Mouse (Mus musculus): ENCODE measurements at regions not wholly inside any gene's neighbourhood (a gene's known extent, or its start where the extent isn't known, plus 50 kb on each side); places are given as distances from the start of the nearest gene placed in this dataset.

GRCm38 (mm10) chr2:147895691-147896090, 151.1 kb downstream of the Foxa2 start:
- Histone ChIP-seq H3K27ac (ENCODE audit: insufficient read depth, low read depth, low read length) (no peak overlapping the region), H3K4me1 (ENCODE audit: control insufficient read depth, insufficient read depth, low read length) (no peaks in the 10 kb centered on the region), H3K27me3 (replicated peaks; ENCODE audit: control insufficient read depth, insufficient read depth, low read length) (no peaks in the 10 kb centered on the region), H3K4me3 (ENCODE audit: insufficient read depth, low read depth, low read length) (no peak overlapping the region), H3K36me3 (ENCODE audit: control insufficient read depth, insufficient read depth, low read length) (no peaks in the 10 kb centered on the region)
- peak; percentile 41 for DNase-seq
- no peak for TF ChIP-seq POLR2A (IDR thresholded peaks at IDR 0.05; ENCODE audit: low read depth, low read length)
- TF ChIP-seq CTCF (conservative IDR thresholded peaks at IDR 0.05; ENCODE audit: insufficient read depth, insufficient read length, low read depth, low read length) = peak; percentile 89
- 0% methylated on average over 1 of the region's 1 CpGs for WGBS

- no peak overlapping the region for H3K27ac ChIP-seq (ENCODE audit: insufficient read depth, low read depth, low read length)
- TF ChIP-seq CTCF (conservative IDR thresholded peaks at IDR 0.05; ENCODE audit: insufficient read depth, insufficient read length, low read depth, low read length) (no peak), POLR2A (IDR thresholded peaks at IDR 0.05; ENCODE audit: low read depth, low read length) (no peak)
These were observed 152.6 kb downstream of the Foxa2 start for GRCm38 (mm10) chr2:147894213-147894612.

GRCm38 (mm10) chr2:147886191-147886590, 160.6 kb downstream of the Foxa2 start:
- Histone ChIP-seq H3K27me3 (replicated peaks; ENCODE audit: control insufficient read depth, insufficient read depth, low read length) (no peaks in the 10 kb centered on the region; the same call in 1 of the 2 replicates), H3K27ac (ENCODE audit: insufficient read depth, low read depth, low read length) (no peak overlapping the region), H3K36me3 (ENCODE audit: control insufficient read depth, insufficient read depth, low read length) (no peaks in the 10 kb centered on the region), H3K4me3 (ENCODE audit: insufficient read depth, low read depth, low read length) (no peak overlapping the region), H3K4me1 (ENCODE audit: control insufficient read depth, insufficient read depth, low read length) (no peaks in the 10 kb centered on the region)
- WGBS = 40% methylated on average over 6 of the region's 6 CpGs
- TF ChIP-seq POLR2A (IDR thresholded peaks at IDR 0.05; ENCODE audit: low read depth, low read length) (no peak), CTCF (conservative IDR thresholded peaks at IDR 0.05; ENCODE audit: insufficient read depth, insufficient read length, low read depth, low read length) (no peak)
- no peak for DNase-seq

More at GRCm38 (mm10) chr2:147894213-147894612, 152.6 kb downstream of the Foxa2 start:
- H3K36me3 ChIP-seq (ENCODE audit: control insufficient read depth, insufficient read depth, low read length) = no peaks in the 10 kb centered on the region
- DNase-seq = no peak
- no peaks in the 10 kb centered on the region for H3K27me3 ChIP-seq (replicated peaks; ENCODE audit: control insufficient read depth, insufficient read depth, low read length)
- 39% methylated on average over 1 of the region's 1 CpGs for WGBS
- no peaks in the 10 kb centered on the region for H3K4me1 ChIP-seq (ENCODE audit: control insufficient read depth, insufficient read depth, low read length)
- no peak overlapping the region for H3K4me3 ChIP-seq (ENCODE audit: insufficient read depth, low read depth, low read length)

- Histone ChIP-seq H3K36me3 (ENCODE audit: control insufficient read depth, insufficient read depth, low read length) (no peaks in the 10 kb centered on the region), H3K27ac (ENCODE audit: insufficient read depth, low read depth, low read length) (no peak overlapping the region), H3K4me3 (ENCODE audit: insufficient read depth, low read depth, low read length) (no peak overlapping the region), H3K27me3 (replicated peaks; ENCODE audit: control insufficient read depth, insufficient read depth, low read length) (peaks cover 4% of the 10 kb centered on the region; the same call in 1 of the 2 replicates), H3K4me1 (ENCODE audit: control insufficient read depth, insufficient read depth, low read length) (no peaks in the 10 kb centered on the region)
- 25% methylated on average over 13 of the region's 13 CpGs for WGBS
- TF ChIP-seq POLR2A (IDR thresholded peaks at IDR 0.05; ENCODE audit: low read depth, low read length) = no peak
- TF ChIP-seq CTCF (conservative IDR thresholded peaks at IDR 0.05; ENCODE audit: insufficient read depth, insufficient read length, low read depth, low read length) = no peak
- no peak for DNase-seq
These were observed 168.9 kb downstream of the Foxa2 start for GRCm38 (mm10) chr2:147877907-147878306.

- no peak for TF ChIP-seq CTCF (conservative IDR thresholded peaks at IDR 0.05; ENCODE audit: insufficient read depth, insufficient read length, low read depth, low read length)
- no peak for TF ChIP-seq POLR2A (IDR thresholded peaks at IDR 0.05; ENCODE audit: low read depth, low read length)
- H3K4me3 ChIP-seq (ENCODE audit: insufficient read depth, low read depth, low read length) = no peak overlapping the region
- H3K27ac ChIP-seq (ENCODE audit: insufficient read depth, low read depth, low read length) = no peak overlapping the region
- H3K4me1 ChIP-seq (ENCODE audit: control insufficient read depth, insufficient read depth, low read length) = no peaks in the 10 kb centered on the region
- 20% methylated on average over 4 of the region's 4 CpGs for WGBS
- H3K27me3 ChIP-seq (replicated peaks; ENCODE audit: control insufficient read depth, insufficient read depth, low read length) = peaks cover 4% of the 10 kb centered on the region; the same call in 1 of the 2 replicates
- no peak for DNase-seq
- H3K36me3 ChIP-seq (ENCODE audit: control insufficient read depth, insufficient read depth, low read length) = no peaks in the 10 kb centered on the region
These were observed 169.2 kb downstream of the Foxa2 start for GRCm38 (mm10) chr2:147877543-147877904.

GRCm38 (mm10) chr2:147876708-147877542, 169.8 kb downstream of the Foxa2 start:
- Histone ChIP-seq H3K36me3 (ENCODE audit: control insufficient read depth, insufficient read depth, low read length) (no peaks in the 10 kb centered on the region), H3K4me1 (ENCODE audit: control insufficient read depth, insufficient read depth, low read length) (no peaks in the 10 kb centered on the region), H3K27me3 (replicated peaks; ENCODE audit: control insufficient read depth, insufficient read depth, low read length) (peaks cover 4% of the 10 kb centered on the region; the same call in 1 of the 2 replicates), H3K27ac (ENCODE audit: insufficient read depth, low read depth, low read length) (no peak overlapping the region), H3K4me3 (ENCODE audit: insufficient read depth, low read depth, low read length) (no peak overlapping the region)
- DNase-seq = no peak
- TF ChIP-seq CTCF (conservative IDR thresholded peaks at IDR 0.05; ENCODE audit: insufficient read depth, insufficient read length, low read depth, low read length) (no peak), POLR2A (IDR thresholded peaks at IDR 0.05; ENCODE audit: low read depth, low read length) (no peak)
- 10% methylated on average over 19 of the region's 19 CpGs for WGBS

- H3K4me1 ChIP-seq (ENCODE audit: control insufficient read depth, insufficient read depth, low read length) = no peaks in the 10 kb centered on the region
- H3K36me3 ChIP-seq (ENCODE audit: control insufficient read depth, insufficient read depth, low read length) = no peaks in the 10 kb centered on the region
- 66% methylated on average over 3 of the region's 3 CpGs for WGBS
- H3K27ac ChIP-seq (ENCODE audit: insufficient read depth, low read depth, low read length) = no peak overlapping the region
- no peak for DNase-seq
- TF ChIP-seq CTCF (conservative IDR thresholded peaks at IDR 0.05; ENCODE audit: insufficient read depth, insufficient read length, low read depth, low read length) (no peak), POLR2A (IDR thresholded peaks at IDR 0.05; ENCODE audit: low read depth, low read length) (no peak)
- H3K27me3 ChIP-seq (replicated peaks; ENCODE audit: control insufficient read depth, insufficient read depth, low read length) = peaks cover 3% of the 10 kb centered on the region; the same call in 1 of the 2 replicates
- no peak overlapping the region for H3K4me3 ChIP-seq (ENCODE audit: insufficient read depth, low read depth, low read length)
These were observed 173.8 kb downstream of the Foxa2 start for GRCm38 (mm10) chr2:147872972-147873371.
